Mouse (Mus musculus) liver, embryonic 14.5 days (tissue): ENCODE measurements around the gene Tmem219. TPM values are rescaled to one million over a fixed set of nuclear protein-coding genes. Genes with fewer than 3 reads are reported as not detected.
"Not testable (repeated sequence)": the region's sequence is repeated elsewhere in the genome, so short reads cannot be mapped to it uniquely, and the experiment has no call there.

Experiments
- ATAC-seq: fragments of 200-750 bp; cut with Nextera tagmentation; 2 replicates; pipeline ENCODE4 v1.8.0; 2017; ENCODE audit warnings: moderate number of reproducible peaks, mild to moderate bottlenecking, moderate library complexity; ENCODE audit not compliant: insufficient read depth
- DNase-seq, 3 experiments: peaks; one replicate each; pipeline ENCODE4 v3.0.0-alpha.2; 2012 to 2013; ENCODE audit warnings: low read depth in 3 of 3, low spot score in 3 of 3
- H3K27ac ChIP-seq: fragments of 300-500 bp; sonication (generic); 2 replicates; pipeline ENCODE4 v1.5.1; 2014; ENCODE audit warnings: moderate library complexity, mild to moderate bottlenecking, control low read depth, inconsistent platforms
- H3K27me3 ChIP-seq: fragments of 300-500 bp; sonication (generic); 2 replicates; pipeline ENCODE4 v1.6.1; 2014; ENCODE audit warnings: mild to moderate bottlenecking, low read length, moderate library complexity; ENCODE audit not compliant: control insufficient read depth, insufficient read depth
- H3K36me3 ChIP-seq: fragments of 300-500 bp; sonication (generic); replicated peaks from 2 replicates; pipeline ENCODE4 v1.6.1; 2014; ENCODE audit warnings: low read depth; ENCODE audit not compliant: control insufficient read depth, insufficient read depth
- H3K4me1 ChIP-seq, 2 experiments: fragments of 200-500 bp in 1 of 2; fragments of 300-500 bp in 1 of 2; sonication (generic) in 1 of 2; replicated peaks; 2 replicates each; pipeline ENCODE4 v1.6.1; 2012 to 2014; ENCODE audit warnings: antibody characterized with exemption in 1 of 2, inconsistent platforms in 1 of 2, low read length in 1 of 2; ENCODE audit not compliant: control insufficient read depth in 2 of 2, insufficient read depth in 2 of 2
- H3K4me2 ChIP-seq: fragments of 300-500 bp; sonication (generic); 2 replicates; pipeline ENCODE4 v1.6.1; 2014; ENCODE audit warnings: low read depth, mild to moderate bottlenecking, control low read depth, moderate library complexity
- H3K4me3 ChIP-seq, 2 experiments: fragments of 200-500 bp in 1 of 2; fragments of 300-500 bp in 1 of 2; sonication (generic) in 1 of 2; 2 replicates each; pipeline ENCODE4 v1.5.1; 2012 to 2014; ENCODE audit warnings: low read depth in 2 of 2, low read length in 2 of 2, mild to moderate bottlenecking in 2 of 2, control low read depth in 1 of 2, inconsistent platforms in 1 of 2, moderate library complexity in 1 of 2; ENCODE audit not compliant: insufficient read depth in 1 of 2
- H3K9ac ChIP-seq: fragments of 300-500 bp; sonication (generic); replicated peaks from 2 replicates; pipeline ENCODE4 v1.6.1; 2014; ENCODE audit warnings: mild to moderate bottlenecking, control low read depth, moderate library complexity
- H3K9me3 ChIP-seq: fragments of 300-500 bp; sonication (generic); 2 replicates; pipeline ENCODE4 v1.6.1; 2016; ENCODE audit warnings: low read length, mixed read lengths; ENCODE audit not compliant: control insufficient read depth
- CTCF ChIP-seq: IDR thresholded peaks from 2 replicates; pipeline ENCODE4 v1.5.1; 2016; ENCODE audit warnings: antibody characterized with exemption, low read depth, control low read depth
- EP300 ChIP-seq: IDR thresholded peaks from 2 replicates; pipeline ENCODE4 v1.6.1; 2016; ENCODE audit warnings: antibody characterized with exemption, low read depth
- WGBS: fragments of 180-500 bp; shearing (Covaris S2); extraction: QIAGEN DNeasy Blood & Tissue Kit; methylation state at CpG from one replicate; pipeline ENCODE4 v1.1.7; 2014; ENCODE audit not compliant: insufficient replicate concordance; 5-methylcytosine and 5-hydroxymethylcytosine counted together
- polyA plus RNA-seq, 2 experiments: library from polyadenylated mRNA; depleted of rRNA in 1 of 2; stranded (reverse) in 1 of 2; unstranded in 1 of 2; fragments of >200 nt; fragmentation: Nextera tagmentation in 1 of 2; extraction: Ambion mirVana in 1 of 2; gene quantifications; 2 replicates each; pipeline versions ENCODE4 v1.2.1 to v1.2.3; 2012 to 2014

Gene Tmem219
- polyA plus RNA-seq, 2 experiments = 10.8 to 17.1 TPM

- H3K27ac ChIP-seq = peak within 1 kb of the TSS; percentile 50
- peak; percentile 83 to 84 (median 83) for DNase-seq
- H3K4me1 ChIP-seq = peaks cover 21 to 36% of the 10 kb centered on the region in 2 experiments
- 1% methylated on average over 56 of the region's 56 CpGs for WGBS
- peak; percentile 95 for ATAC-seq
- TF ChIP-seq CTCF (no peak), EP300 (no peak)
- H3K9me3 ChIP-seq = no peaks in the 10 kb centered on the region
- H3K36me3 ChIP-seq = peaks cover 1% of the 10 kb centered on the region
- peak within 1 kb of the TSS; percentile 100 for H3K4me2 ChIP-seq
- peak within 1 kb of the TSS; percentile 92 for H3K4me3 ChIP-seq
- H3K9ac ChIP-seq = peak within 1 kb of the TSS; percentile 91
- H3K27me3 ChIP-seq = no peaks in the 10 kb centered on the region
These were observed 5.8 kb upstream of the Tmem219 start, which contains the start of gene Kctd13 for GRCm38 (mm10) chr7:126928384-126929037. Kctd13 (plus strand) TSS chr7:126928879.

DNA sequence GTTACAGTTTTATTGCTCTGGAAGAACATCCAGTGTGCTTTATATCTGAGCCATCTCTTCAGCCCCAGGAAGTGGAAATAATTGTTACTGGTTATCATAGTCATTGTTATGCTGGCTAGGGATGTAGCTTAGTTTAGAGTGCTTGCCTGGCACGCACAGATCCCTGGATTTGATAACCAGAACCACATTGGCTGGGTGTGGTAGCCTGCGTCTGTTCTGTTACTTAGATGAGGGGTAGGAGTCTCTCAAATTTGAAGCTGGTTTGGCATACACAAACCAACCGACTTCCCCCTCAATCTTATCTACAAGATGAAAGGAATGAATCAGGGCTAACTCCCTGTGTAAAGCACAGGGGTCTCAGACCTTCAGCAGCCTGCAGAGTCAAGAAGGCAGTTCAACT lies 3.6 kb upstream of the Tmem219 start:
- no peak overlapping the region for H3K4me2 ChIP-seq
- DNase-seq (no peak), ATAC-seq (no peak; the same call in 1 of the 2 replicates)
- peaks cover 21 to 35% of the 10 kb centered on the region in 2 experiments for H3K4me1 ChIP-seq
- no peak overlapping the region for H3K9ac ChIP-seq
- H3K9me3 ChIP-seq = no peaks in the 10 kb centered on the region
- H3K27me3 ChIP-seq = no peaks in the 10 kb centered on the region
- TF ChIP-seq EP300 (0 out of 2 replicates have a peak, but pooled peaks have one; percentile 14), CTCF (no peak)
- H3K36me3 ChIP-seq = no peaks in the 10 kb centered on the region
- no peak overlapping the region for H3K4me3 ChIP-seq
- no peak overlapping the region for H3K27ac ChIP-seq
- WGBS = 11% methylated on average over 3 of the region's 3 CpGs

- Histone ChIP-seq H3K4me3 (no peak overlapping the region), H3K4me1 (peaks cover 16 to 27% of the 10 kb centered on the region in 2 experiments), H3K4me2 (no peak overlapping the region), H3K27ac (no peak overlapping the region), H3K9ac (peak overlapping the region; percentile 9), H3K9me3 (no peaks in the 10 kb centered on the region), H3K27me3 (no peaks in the 10 kb centered on the region), H3K36me3 (no peaks in the 10 kb centered on the region)
- ATAC-seq = no peak
- 43% methylated on average over 5 of the region's 5 CpGs for WGBS
- TF ChIP-seq CTCF = no peak
- 0 out of 2 replicates have a peak, but pooled peaks have one; percentile 24 for TF ChIP-seq EP300
- no peak for DNase-seq
These were observed 1.3 kb upstream of the Tmem219 start for GRCm38 (mm10) chr7:126923999-126924398.

- no peak for ATAC-seq
These were observed 1.2 kb downstream of the Tmem219 start for GRCm38 (mm10) chr7:126921563-126921962.

DNA sequence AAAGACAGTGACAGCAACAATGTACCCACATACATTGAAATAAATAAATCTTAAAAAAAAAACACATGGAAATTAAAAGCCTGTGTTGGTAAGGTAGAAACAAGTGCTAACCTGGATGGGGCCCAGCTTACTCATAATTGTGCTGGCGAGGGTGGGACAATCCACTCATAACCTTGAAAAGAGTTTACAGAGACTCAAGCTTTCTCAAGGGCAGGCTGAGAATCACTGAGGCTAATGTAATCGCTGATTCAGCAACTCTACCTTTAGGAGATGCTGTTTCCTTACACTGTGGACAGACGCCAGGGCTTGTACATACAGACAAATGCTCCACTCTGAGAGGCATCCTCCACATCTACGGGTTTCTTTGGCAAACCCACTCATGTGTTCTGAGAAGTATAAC lies 2.7 kb downstream of the Tmem219 start:
- Histone ChIP-seq H3K4me3 (no peak overlapping the region), H3K9ac (no peak overlapping the region), H3K9me3 (no peaks in the 10 kb centered on the region), H3K36me3 (no peaks in the 10 kb centered on the region), H3K27me3 (no peaks in the 10 kb centered on the region), H3K4me2 (no peak overlapping the region), H3K4me1 (peaks cover 4 to 10% of the 10 kb centered on the region in 2 experiments; a peak in 2 of 4 replicates), H3K27ac (no peak overlapping the region)
- DNase-seq (no peak), ATAC-seq (no peak)
- TF ChIP-seq EP300 (no peak), CTCF (no peak)
- 67% methylated on average over 4 of the region's 4 CpGs for WGBS

More at GRCm38 (mm10) chr7:126921563-126921962, 1.2 kb downstream of the Tmem219 start:
- Histone ChIP-seq H3K4me3 (no peak overlapping the region), H3K27ac (no peak overlapping the region), H3K4me1 (peaks cover 7 to 15% of the 10 kb centered on the region in 2 experiments), H3K9me3 (no peaks in the 10 kb centered on the region), H3K36me3 (no peaks in the 10 kb centered on the region), H3K4me2 (no peak overlapping the region), H3K27me3 (no peaks in the 10 kb centered on the region), H3K9ac (no peak overlapping the region)
- DNase-seq = no peak
- TF ChIP-seq EP300 (no peak), CTCF (no peak)
- 54% methylated on average over 2 of the region's 2 CpGs for WGBS

- H3K27me3 ChIP-seq, H3K27ac ChIP-seq, H3K36me3 ChIP-seq, H3K4me1 ChIP-seq, ATAC-seq, DNase-seq, H3K9me3 ChIP-seq, H3K4me3 ChIP-seq, H3K4me2 ChIP-seq, H3K9ac ChIP-seq: not testable (repeated sequence)
- WGBS = 49% methylated on average over 4 of the region's 4 CpGs
These were observed 4.4 kb downstream of the Tmem219 start for GRCm38 (mm10) chr7:126918356-126918755.
